Mouse (Mus musculus): ENCODE results near the gene Dpp3. TPM values are rescaled to one million over a fixed set of nuclear protein-coding genes. Genes with fewer than 3 reads are reported as not detected.

Gene Dpp3
- polyA plus RNA-seq, 1 experiment from 2014 or later: 95.1 TPM

GRCm38 (mm10) chr19:4936896-4937295 lies 8.8 kb upstream of the Dpp3 start:
- H3K36me3 ChIP-seq (ENCODE audit: control insufficient read depth, insufficient read depth, low read length): no peaks in the 10 kb centered on the region
- no peak overlapping the region for H3K9ac ChIP-seq (ENCODE audit: low read length)
- no peaks in the 10 kb centered on the region for H3K9me3 ChIP-seq (ENCODE audit: control insufficient read depth, low read length)
- 71% methylated on average over 2 of the region's 2 CpGs for WGBS
- no peak overlapping the region for H3K4me3 ChIP-seq (ENCODE audit: low read length)
- H3K27ac ChIP-seq (ENCODE audit: low read length): no peak overlapping the region
- peaks cover 5% of the 10 kb centered on the region; the same call in 1 of the 2 replicates for H3K27me3 ChIP-seq (ENCODE audit: control insufficient read depth, insufficient read depth, low read depth, low read length)
- no peak for ATAC-seq (ENCODE audit: low read depth)
- no peaks in the 10 kb centered on the region for H3K4me1 ChIP-seq (replicated peaks; ENCODE audit: control insufficient read depth, insufficient read depth, low read length)
- H3K4me2 ChIP-seq (ENCODE audit: low read depth, low read length): no peak overlapping the region

DNA sequence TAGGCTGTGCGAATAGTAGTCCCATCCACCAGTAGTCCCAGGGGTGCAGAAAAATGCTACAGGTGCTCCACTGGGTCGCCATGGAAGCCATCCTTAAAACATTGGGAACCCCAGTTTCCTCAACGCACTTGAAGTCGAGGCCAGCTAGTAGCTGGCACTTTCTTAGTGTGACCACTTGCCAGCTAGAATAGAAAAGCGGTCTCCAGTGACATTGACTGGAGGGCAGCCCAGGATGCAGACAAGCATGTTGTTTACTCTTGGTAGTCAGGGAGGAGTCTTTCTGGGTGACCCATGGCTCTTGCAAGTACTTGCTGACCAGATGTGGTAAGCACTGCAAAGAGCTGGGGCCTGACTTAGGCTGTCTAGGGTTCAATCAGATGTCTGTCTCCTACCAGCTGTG lies 694 bp upstream of the Dpp3 start:
- ATAC-seq (ENCODE audit: low read depth): 0 out of 2 replicates have a peak, but pooled peaks have one; percentile 1
- Histone ChIP-seq H3K9me3 (ENCODE audit: control insufficient read depth, low read length) (no peaks in the 10 kb centered on the region), H3K9ac (ENCODE audit: low read length) (peak overlapping the region; percentile 70), H3K27me3 (ENCODE audit: control insufficient read depth, insufficient read depth, low read depth, low read length) (no peaks in the 10 kb centered on the region), H3K4me1 (replicated peaks; ENCODE audit: control insufficient read depth, insufficient read depth, low read length) (peaks cover 14% of the 10 kb centered on the region), H3K27ac (ENCODE audit: low read length) (peak overlapping the region; percentile 50), H3K4me2 (ENCODE audit: low read depth, low read length) (peak overlapping the region; percentile 64), H3K4me3 (ENCODE audit: low read length) (peak overlapping the region; percentile 78), H3K36me3 (ENCODE audit: control insufficient read depth, insufficient read depth, low read length) (peaks cover 4% of the 10 kb centered on the region; the same call in 1 of the 2 replicates)
- 58% methylated on average over 5 of the region's 5 CpGs for WGBS

DNA sequence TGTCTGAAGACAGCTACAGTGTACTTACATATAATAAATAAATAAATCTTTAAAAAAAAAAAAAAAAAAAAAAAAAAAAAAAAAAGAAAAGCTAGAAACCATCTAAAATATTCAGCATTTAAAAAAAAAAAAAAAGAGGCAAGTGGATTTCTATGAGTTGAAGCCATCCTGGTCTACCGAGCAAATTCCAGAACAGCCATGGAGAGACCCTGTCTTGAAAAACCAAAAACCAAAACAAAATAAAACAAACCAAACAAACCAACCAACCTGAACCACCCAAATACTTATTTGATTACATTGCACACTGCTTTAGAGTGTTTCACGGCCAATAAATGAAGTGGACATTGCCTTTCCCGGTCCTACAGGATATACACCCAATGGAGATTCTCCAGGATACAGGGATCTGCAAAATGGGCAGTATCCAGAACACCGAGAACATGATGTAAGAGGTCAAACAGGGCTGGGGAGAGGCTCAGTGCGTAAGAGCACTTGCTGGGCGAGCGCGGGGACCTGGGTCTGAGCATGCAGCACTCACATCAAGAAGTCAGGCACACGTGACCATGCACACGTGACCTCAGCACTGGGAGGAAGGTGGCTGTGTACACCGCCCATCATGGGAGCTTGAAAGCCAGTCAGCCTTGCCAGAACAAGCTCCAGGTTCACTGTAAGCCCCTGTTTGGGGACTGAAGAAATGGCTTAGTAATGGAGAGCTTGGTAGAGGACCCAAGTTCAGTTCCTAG lies 2.8 kb downstream of the Dpp3 start:
- ATAC-seq (ENCODE audit: low read depth): no peak
- no peak overlapping the region for H3K4me3 ChIP-seq (ENCODE audit: low read length)
- no peaks in the 10 kb centered on the region for H3K27me3 ChIP-seq (ENCODE audit: control insufficient read depth, insufficient read depth, low read depth, low read length)
- H3K27ac ChIP-seq (ENCODE audit: low read length): no peak overlapping the region
- WGBS: 95% methylated on average over 11 of the region's 11 CpGs
- H3K4me2 ChIP-seq (ENCODE audit: low read depth, low read length): no peak overlapping the region
- no peak overlapping the region for H3K9ac ChIP-seq (ENCODE audit: low read length)
- no peaks in the 10 kb centered on the region for H3K9me3 ChIP-seq (ENCODE audit: control insufficient read depth, low read length)
- peaks cover 14% of the 10 kb centered on the region for H3K36me3 ChIP-seq (ENCODE audit: control insufficient read depth, insufficient read depth, low read length)
- peaks cover 14% of the 10 kb centered on the region for H3K4me1 ChIP-seq (replicated peaks; ENCODE audit: control insufficient read depth, insufficient read depth, low read length)

DNA sequence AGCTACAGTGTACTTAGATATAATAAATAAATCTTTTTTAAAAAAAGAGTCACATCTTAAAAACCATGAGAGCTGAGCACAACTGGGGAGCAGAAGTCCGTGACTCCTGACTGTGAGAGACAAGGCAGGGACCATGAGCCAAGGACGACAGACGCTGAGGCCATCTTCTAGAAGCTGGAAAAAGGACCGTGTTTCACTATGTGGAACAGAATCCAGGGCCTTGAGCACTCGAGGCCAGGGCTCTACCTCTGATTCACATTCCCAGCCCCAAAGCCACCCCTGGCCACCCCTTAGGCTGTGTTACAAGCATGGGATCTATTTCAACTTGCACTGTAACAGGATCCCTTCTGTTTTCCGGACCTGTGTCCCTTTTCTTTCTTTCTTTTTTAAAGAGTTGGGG lies 8.4 kb downstream of the Dpp3 start:
- Histone ChIP-seq H3K27ac (ENCODE audit: low read length) (no peak overlapping the region), H3K4me3 (ENCODE audit: low read length) (no peak overlapping the region), H3K36me3 (ENCODE audit: control insufficient read depth, insufficient read depth, low read length) (peaks cover 31% of the 10 kb centered on the region), H3K4me1 (replicated peaks; ENCODE audit: control insufficient read depth, insufficient read depth, low read length) (no peaks in the 10 kb centered on the region), H3K9me3 (ENCODE audit: control insufficient read depth, low read length) (no peaks in the 10 kb centered on the region), H3K4me2 (ENCODE audit: low read depth, low read length) (no peak overlapping the region), H3K27me3 (ENCODE audit: control insufficient read depth, insufficient read depth, low read depth, low read length) (no peaks in the 10 kb centered on the region), H3K9ac (ENCODE audit: low read length) (no peak overlapping the region)
- 80% methylated on average over 6 of the region's 6 CpGs for WGBS
- ATAC-seq (ENCODE audit: low read depth): no peak

DNA sequence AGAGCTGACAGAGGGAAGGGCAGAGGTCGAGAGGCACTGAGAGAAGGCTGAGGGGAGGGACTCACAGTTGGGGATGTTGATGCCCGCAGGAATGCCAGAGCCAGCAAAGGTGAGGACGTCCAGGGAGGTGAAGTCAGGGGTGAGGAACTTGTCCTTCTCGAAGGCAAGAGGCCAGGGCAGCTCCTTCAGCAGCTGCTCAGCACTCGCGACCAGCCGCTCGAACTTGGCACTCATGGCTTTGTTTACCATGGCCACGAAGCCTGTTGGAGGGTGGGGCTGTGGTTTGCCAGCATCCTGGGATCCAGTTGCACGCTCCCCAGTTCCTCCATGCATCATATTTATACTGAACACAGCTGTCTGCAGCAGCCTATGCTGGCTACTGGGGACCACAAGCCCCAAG lies 11.3 kb downstream of the Dpp3 start:
- 59% methylated on average over 10 of the region's 10 CpGs for WGBS
- no peaks in the 10 kb centered on the region for H3K4me1 ChIP-seq (replicated peaks; ENCODE audit: control insufficient read depth, insufficient read depth, low read length)
- no peak overlapping the region for H3K4me3 ChIP-seq (ENCODE audit: low read length)
- H3K9me3 ChIP-seq (ENCODE audit: control insufficient read depth, low read length): no peaks in the 10 kb centered on the region
- H3K4me2 ChIP-seq (ENCODE audit: low read depth, low read length): no peak overlapping the region
- no peak overlapping the region for H3K27ac ChIP-seq (ENCODE audit: low read length)
- H3K36me3 ChIP-seq (ENCODE audit: control insufficient read depth, insufficient read depth, low read length): peaks cover 43% of the 10 kb centered on the region
- no peaks in the 10 kb centered on the region for H3K27me3 ChIP-seq (ENCODE audit: control insufficient read depth, insufficient read depth, low read depth, low read length)
- H3K9ac ChIP-seq (ENCODE audit: low read length): no peak overlapping the region
- no peak for ATAC-seq (ENCODE audit: low read depth)

- WGBS: 89% methylated on average over 15 of the region's 15 CpGs
- H3K36me3 ChIP-seq (ENCODE audit: control insufficient read depth, insufficient read depth, low read length): peaks cover 41% of the 10 kb centered on the region
- H3K27me3 ChIP-seq (ENCODE audit: control insufficient read depth, insufficient read depth, low read depth, low read length): no peaks in the 10 kb centered on the region
- no peak overlapping the region for H3K9ac ChIP-seq (ENCODE audit: low read length)
- no peak overlapping the region for H3K4me3 ChIP-seq (ENCODE audit: low read length)
- H3K9me3 ChIP-seq (ENCODE audit: control insufficient read depth, low read length): no peaks in the 10 kb centered on the region
- H3K4me2 ChIP-seq (ENCODE audit: low read depth, low read length): no peak overlapping the region
- no peaks in the 10 kb centered on the region for H3K4me1 ChIP-seq (replicated peaks; ENCODE audit: control insufficient read depth, insufficient read depth, low read length)
- ATAC-seq (ENCODE audit: low read depth): no peak
- no peak overlapping the region for H3K27ac ChIP-seq (ENCODE audit: low read length)
These were observed 12.0 kb downstream of the Dpp3 start for GRCm38 (mm10) chr19:4915924-4916603.

DNA sequence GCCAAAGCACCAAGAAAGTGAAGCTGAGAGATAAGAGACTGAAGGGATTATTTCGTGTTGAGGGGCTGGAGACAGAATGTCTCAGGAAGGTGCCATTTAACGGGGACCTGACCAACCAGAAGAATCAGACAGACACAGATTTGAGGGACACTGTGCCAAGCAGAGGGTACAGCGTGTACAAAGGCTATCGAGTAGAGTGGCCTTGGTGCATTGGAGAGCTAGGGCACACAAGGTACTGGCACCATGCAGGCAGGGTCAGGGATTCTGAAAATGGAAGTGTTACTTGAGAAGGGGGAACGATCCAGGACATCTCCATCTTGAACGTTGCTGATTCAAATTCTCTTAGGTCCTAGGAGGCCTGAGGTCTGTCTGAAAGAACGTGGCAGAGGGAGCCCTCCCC lies 18.7 kb downstream of the Dpp3 start:
- WGBS: 90% methylated on average over 7 of the region's 7 CpGs
- Histone ChIP-seq H3K9me3 (ENCODE audit: control insufficient read depth, low read length) (no peaks in the 10 kb centered on the region), H3K4me2 (ENCODE audit: low read depth, low read length) (no peak overlapping the region), H3K36me3 (ENCODE audit: control insufficient read depth, insufficient read depth, low read length) (peaks cover 33% of the 10 kb centered on the region), H3K27me3 (ENCODE audit: control insufficient read depth, insufficient read depth, low read depth, low read length) (no peaks in the 10 kb centered on the region), H3K4me1 (replicated peaks; ENCODE audit: control insufficient read depth, insufficient read depth, low read length) (no peaks in the 10 kb centered on the region), H3K9ac (ENCODE audit: low read length) (no peak overlapping the region), H3K27ac (ENCODE audit: low read length) (no peak overlapping the region), H3K4me3 (ENCODE audit: low read length) (no peak overlapping the region)
- ATAC-seq (ENCODE audit: low read depth): no peak

- Histone ChIP-seq H3K9ac (ENCODE audit: low read length) (no peak overlapping the region), H3K27ac (ENCODE audit: low read length) (no peak overlapping the region), H3K36me3 (ENCODE audit: control insufficient read depth, insufficient read depth, low read length) (peaks cover 21% of the 10 kb centered on the region), H3K4me2 (ENCODE audit: low read depth, low read length) (no peak overlapping the region), H3K27me3 (ENCODE audit: control insufficient read depth, insufficient read depth, low read depth, low read length) (no peaks in the 10 kb centered on the region), H3K4me1 (replicated peaks; ENCODE audit: control insufficient read depth, insufficient read depth, low read length) (no peaks in the 10 kb centered on the region), H3K9me3 (ENCODE audit: control insufficient read depth, low read length) (no peaks in the 10 kb centered on the region), H3K4me3 (ENCODE audit: low read length) (no peak overlapping the region)
- WGBS: 77% methylated on average over 4 of the region's 4 CpGs
- no peak for ATAC-seq (ENCODE audit: low read depth)
These were observed 20.0 kb downstream of the Dpp3 start for GRCm38 (mm10) chr19:4908107-4908506.

GRCm38 (mm10) chr19:4905979-4906794 lies 21.9 kb downstream of the Dpp3 start, which contains the start of gene Bbs1:
TSS of gene Bbs1 (minus strand) at chr19:4906628.
- peak within 1 kb of the TSS; percentile 77 for H3K4me3 ChIP-seq (ENCODE audit: low read length)
- no peaks in the 10 kb centered on the region for H3K9me3 ChIP-seq (ENCODE audit: control insufficient read depth, low read length)
- no peaks in the 10 kb centered on the region for H3K27me3 ChIP-seq (ENCODE audit: control insufficient read depth, insufficient read depth, low read depth, low read length)
- ATAC-seq (ENCODE audit: low read depth): peak; percentile 68
- H3K36me3 ChIP-seq (ENCODE audit: control insufficient read depth, insufficient read depth, low read length): peaks cover 19% of the 10 kb centered on the region
- no peaks in the 10 kb centered on the region for H3K4me1 ChIP-seq (replicated peaks; ENCODE audit: control insufficient read depth, insufficient read depth, low read length)
- peak within 1 kb of the TSS; percentile 71 for H3K9ac ChIP-seq (ENCODE audit: low read length)
- peak within 1 kb of the TSS; percentile 62 for H3K4me2 ChIP-seq (ENCODE audit: low read depth, low read length)
- 9% methylated on average over 31 of the region's 31 CpGs for whole genome bisulfite sequencing
- no peak within 1 kb of the TSS for H3K27ac ChIP-seq (ENCODE audit: low read length)
